Mouse (Mus musculus): ENCODE results near the gene Tmtc2.

DNA sequence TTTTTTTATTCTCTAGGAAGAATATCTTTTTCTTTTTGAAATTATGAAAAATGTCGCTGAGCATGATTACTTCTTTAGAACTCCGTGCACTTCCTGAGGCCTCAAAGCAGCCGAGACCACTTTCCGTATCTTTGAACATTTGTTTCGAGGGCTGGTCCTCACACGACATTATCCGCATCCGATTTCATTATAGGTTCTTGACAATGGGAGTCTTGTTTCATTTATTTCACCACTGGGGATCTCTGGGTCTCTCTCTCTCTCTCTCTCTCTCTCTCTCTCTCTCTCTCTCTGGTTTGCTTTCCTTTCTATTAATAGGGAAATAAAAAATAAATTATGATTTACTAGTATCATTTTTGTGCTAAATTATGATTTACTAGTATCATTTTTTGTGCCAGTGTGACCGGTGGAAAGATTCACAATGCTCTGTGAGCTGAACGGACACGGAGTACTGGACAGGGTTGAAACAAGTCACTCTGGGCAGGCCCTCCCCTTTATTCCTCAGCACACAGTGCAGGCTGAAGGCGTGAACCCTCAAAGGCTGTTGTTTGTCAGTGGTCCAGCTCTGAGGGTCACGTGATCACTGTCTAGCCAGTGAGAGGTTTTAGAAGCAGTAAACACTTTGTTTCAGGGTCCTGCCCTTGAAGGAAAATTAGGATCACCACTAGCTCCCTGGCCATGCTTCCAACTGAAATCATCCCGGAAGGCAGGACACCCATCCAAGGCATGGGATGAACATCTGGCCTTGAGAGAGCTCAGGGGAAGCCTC lies 84.1 kb downstream of the Tmtc2 start:
- TF ChIP-seq TAL1 (IDR thresholded peaks at IDR 0.05; ENCODE audit: low read length) (no peak), GATA1 (IDR thresholded peaks at IDR 0.05; ENCODE audit: low read length) (no peak)
